Mouse (Mus musculus): ENCODE results near the gene Olig2.

Olig2 gene

GRCm38 (mm10) chr16:91225233-91226037 is at the start of gene Olig2:
Olig2 (plus strand) TSS chr16:91225457.
- DNase-seq (ENCODE audit: extremely low read depth, low read depth, low spot score): no peak

GRCm38 (mm10) chr16:91175892-91176291 is 49.4 kb upstream of the Olig2 start:
- DNase-seq (ENCODE audit: extremely low read depth, low read depth, low spot score): no peak

DNA sequence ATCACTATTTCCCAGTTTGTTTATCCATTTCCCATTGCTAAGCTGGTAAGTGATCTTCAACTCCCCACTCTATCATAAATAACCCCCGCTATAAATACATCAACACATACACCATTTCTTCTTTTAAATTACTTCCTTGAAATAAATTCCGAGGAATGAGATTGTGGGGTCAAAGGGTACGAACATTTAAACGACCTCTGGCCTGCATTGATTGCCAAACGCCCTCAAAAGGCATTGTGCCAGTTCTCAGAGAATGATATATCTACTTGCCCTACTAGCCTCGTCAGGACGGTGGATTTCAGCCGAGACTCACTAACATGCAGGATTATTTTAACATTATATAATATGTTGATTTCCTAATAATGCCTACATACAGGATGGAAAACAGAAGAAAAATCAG is 38.2 kb upstream of the Olig2 start:
- DNase-seq (ENCODE audit: extremely low read depth, low read depth, low spot score): no peak

GRCm38 (mm10) chr16:91187662-91188061 is 37.6 kb upstream of the Olig2 start:
- DNase-seq (ENCODE audit: extremely low read depth, low read depth, low spot score): no peak

- no peak for DNase-seq (ENCODE audit: extremely low read depth, low read depth, low spot score)
These were observed 37.0 kb upstream of the Olig2 start for GRCm38 (mm10) chr16:91188304-91188703.

GRCm38 (mm10) chr16:91191233-91191632 is 34.0 kb upstream of the Olig2 start:
- DNase-seq (ENCODE audit: extremely low read depth, low read depth, low spot score): no peak

- no peak for DNase-seq (ENCODE audit: extremely low read depth, low read depth, low spot score)
These were observed 33.5 kb upstream of the Olig2 start for GRCm38 (mm10) chr16:91191663-91192237.

DNA sequence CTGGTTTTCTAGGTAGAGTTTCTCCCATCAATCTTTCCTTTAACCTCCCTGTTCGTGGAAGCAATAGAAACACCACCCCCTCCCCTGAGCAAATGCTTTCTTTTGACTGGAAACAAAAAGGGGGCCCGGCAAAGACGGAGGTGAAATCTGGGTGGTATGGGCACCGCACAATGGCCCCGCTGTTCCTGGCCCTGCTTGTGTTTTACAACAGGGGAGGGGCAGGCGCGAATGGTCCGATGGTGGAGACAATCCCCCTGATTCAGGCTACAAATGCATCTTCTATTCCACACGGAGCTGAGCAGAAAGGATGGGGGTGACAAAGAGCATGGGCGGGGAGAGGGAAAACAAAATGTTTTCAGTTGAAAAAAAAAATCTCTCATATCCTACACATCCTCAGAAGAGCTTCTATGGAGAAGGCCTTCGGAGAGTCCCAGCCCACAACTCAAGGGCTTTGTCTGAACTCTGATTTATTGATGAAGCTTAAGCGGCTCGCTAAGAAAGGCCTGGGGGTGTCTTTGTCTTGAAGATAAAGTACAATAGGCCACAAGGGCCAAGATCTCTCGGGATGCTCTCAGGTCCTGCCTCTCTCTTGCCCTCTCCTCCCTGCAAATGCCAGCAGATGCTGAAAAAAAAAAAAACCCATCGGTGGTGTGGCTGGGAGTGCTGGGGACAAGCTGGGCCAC is 32.4 kb upstream of the Olig2 start:
- no peak for DNase-seq (ENCODE audit: extremely low read depth, low read depth, low spot score)

- no peak for DNase-seq (ENCODE audit: extremely low read depth, low read depth, low spot score)
These were observed 25.4 kb upstream of the Olig2 start for GRCm38 (mm10) chr16:91199815-91200214.

DNA sequence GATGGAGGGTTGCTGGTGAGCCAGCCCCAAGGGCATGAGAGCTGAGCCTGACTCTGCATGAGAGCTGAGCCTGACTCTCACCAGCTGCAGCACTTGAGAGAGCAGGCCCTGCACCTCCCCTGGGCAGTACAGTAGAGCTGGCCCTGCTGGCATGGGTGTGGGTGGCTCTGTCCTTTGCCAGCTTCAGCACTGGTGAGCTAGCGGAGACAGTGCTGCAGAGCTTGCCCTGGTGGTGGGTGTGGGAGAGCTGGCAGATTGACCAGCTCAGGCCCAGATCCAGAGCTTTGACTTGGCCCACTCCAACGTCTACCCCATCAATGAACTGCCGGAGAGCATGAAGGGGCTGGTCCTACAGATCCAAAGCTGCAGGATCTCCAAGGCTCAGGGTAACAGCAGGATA is 22.3 kb upstream of the Olig2 start:
- no peak for DNase-seq (ENCODE audit: extremely low read depth, low read depth, low spot score)

- DNase-seq (ENCODE audit: extremely low read depth, low read depth, low spot score): no peak
These were observed 18.9 kb upstream of the Olig2 start for GRCm38 (mm10) chr16:91206371-91206770.

- no peak for DNase-seq (ENCODE audit: extremely low read depth, low read depth, low spot score)
These were observed 8.2 kb upstream of the Olig2 start for GRCm38 (mm10) chr16:91217077-91217476.

DNA sequence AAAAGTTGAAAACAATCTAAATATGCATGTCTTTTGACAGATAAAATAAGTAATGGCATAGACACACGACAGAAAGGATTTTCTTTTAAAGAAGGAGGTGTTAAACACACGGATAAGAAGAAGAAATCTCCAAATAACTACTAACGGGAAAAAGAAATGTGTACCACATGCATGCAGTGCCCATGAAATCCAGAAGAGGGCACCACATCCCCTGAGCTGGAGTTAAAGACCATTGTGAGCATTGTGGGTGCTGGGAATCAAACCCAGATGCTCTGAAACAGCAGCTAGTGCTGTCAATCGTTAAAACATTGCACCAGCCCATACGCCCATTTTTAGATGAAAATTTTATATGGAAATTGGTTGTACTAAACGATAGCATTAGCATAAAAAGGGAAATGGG is 7.3 kb upstream of the Olig2 start:
- no peak for DNase-seq (ENCODE audit: extremely low read depth, low read depth, low spot score)

DNA sequence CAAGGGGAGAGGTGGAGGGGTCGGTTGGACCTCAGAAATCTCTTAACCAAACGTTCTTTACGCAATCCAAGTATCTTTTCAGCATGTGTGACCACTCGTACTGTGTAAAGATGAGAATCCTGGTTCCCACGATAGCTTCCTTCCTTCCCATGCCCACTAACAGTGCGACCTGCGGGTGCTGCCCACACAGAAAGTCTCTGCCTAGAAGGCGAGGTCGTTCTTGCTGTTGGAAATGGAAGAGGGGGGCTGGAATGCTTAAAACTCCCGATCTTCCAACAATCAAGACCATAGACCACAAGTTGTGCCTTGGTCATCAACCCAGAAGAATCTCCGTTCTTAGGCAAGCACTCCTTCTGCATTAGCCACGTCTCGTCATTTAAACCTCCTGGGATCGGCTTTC is 6.0 kb upstream of the Olig2 start:
- DNase-seq (ENCODE audit: extremely low read depth, low read depth, low spot score): no peak

GRCm38 (mm10) chr16:91222171-91222642 is 3.0 kb upstream of the Olig2 start:
- no peak for DNase-seq (ENCODE audit: extremely low read depth, low read depth, low spot score)

DNA sequence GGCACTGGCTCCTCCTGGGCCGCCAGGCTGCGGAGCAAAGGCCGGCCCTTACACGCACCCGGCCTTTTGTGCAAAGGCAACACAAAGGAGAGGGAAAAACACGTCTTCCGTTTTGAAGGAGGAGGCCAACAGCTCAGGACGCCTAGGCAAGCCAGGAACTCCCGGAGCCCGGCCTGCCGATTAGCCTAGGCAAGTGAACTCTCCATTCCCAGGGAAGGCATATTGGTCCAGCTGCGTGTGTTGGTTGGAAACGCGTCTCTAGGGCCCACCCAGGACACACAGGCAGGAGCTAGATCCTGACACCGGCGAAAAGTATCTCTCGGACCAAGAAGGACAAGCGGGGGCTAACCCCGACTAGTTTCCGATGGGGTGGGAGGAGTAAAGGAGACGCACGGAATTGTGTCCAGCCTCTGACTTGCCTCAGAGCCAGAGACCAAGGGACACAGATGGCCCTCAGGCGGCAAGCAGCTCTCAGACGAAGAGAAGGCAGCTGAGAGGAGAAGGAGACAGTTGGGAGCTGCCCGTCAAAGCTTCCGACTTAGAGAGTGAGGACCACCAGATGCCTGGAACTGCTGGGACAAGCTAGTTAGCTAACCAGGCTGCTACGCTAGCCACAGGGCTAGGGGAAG is 2.5 kb upstream of the Olig2 start:
- DNase-seq (ENCODE audit: extremely low read depth, low read depth, low spot score): no peak

DNA sequence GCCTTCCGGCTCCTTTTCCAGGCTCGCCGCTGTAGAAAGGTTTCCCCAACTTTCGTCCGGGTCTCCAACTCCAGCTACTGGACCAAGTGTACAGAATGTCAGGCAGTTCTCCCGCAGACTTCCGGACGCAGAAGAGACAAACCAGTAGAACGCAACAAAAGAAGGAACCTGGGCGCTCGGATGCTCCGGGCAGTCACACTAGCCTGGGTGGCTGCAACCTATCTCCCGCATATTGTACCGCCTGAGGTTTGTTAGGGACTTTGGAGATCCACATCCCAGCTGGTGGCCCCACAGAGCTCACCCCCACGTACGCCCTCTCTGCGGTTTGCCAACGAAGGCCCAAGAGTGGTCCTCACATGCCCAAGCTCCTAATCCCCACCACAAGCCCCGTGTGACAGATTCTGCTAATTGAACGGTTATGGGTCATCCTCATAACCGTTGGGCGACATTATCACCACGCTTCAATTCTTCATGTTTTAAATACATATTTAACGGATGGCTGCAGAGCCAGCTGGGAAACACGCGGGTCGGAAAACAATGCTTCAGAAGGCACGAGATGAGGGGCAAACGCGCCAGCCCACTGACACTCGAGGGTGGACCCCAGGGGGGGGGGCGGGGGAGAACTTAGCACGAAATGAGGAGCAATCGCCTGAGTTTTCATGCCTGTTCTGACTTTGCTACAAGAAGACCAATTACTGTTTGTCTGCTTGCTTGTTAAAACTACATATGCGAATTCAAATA is 1.8 kb upstream of the Olig2 start:
- no peak for DNase-seq (ENCODE audit: extremely low read depth, low read depth, low spot score)

- DNase-seq (ENCODE audit: extremely low read depth, low read depth, low spot score): no peak
These were observed 1.2 kb upstream of the Olig2 start for GRCm38 (mm10) chr16:91224068-91224402.

DNA sequence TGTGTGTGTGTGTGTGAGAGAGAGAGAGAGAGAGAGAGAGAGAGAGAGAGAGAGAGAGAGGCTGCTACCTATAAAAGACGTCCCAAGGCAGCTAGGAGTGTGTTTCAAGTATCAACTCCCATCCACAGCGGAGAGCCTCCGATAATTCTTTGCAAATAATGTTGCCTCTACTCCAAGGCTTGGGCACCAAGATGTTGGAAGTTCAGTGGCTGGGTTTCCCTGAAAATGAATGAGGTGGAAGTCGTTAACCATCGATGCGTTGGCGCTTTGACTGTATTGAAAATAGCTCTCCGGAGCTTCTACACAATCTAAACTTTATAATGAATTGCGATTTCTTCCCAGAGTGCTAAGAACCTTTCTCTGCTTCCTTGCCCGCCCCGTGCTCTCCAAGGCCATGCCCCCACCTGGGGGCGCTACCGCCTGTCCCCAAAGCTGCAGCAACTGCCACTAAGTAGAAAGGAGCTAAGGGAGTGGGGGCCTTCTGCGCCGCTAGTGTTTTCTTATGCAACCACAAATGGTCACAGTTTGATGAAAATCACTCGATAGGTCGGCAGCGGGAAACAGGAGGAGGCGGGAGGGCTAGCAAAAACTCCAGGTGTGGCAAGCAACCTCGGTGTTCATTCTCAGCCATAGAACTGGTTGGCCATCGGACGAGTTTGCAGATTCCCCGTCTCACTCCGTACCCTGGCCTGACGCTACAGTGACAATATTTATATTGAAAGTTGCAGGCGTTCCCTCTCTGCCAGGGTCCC is 600 bp upstream of the Olig2 start:
- DNase-seq (ENCODE audit: extremely low read depth, low read depth, low spot score): no peak

Data from fat pad, adult 2 months (tissue).